Mouse (Mus musculus) left cerebral cortex, adult 18-20 months (tissue): ENCODE results near the gene Evx2. TPM values are rescaled to one million over a fixed set of nuclear protein-coding genes. Genes with fewer than 3 reads are reported as not detected.

Experiments
- DNase-seq, 2 experiments: peaks; one replicate each; pipeline ENCODE4 v3.0.0; 2021 to 2022; ENCODE audit warnings: low spot score in 2 of 2, mixed read lengths in 1 of 2
- long read RNA-seq, 2 experiments: library from polyadenylated mRNA; stranded (forward); transcript quantifications; one replicate each; pipeline ENCODE4 v2.0.0; 2021
- total RNA-seq, 2 experiments: library from RNA; stranded (reverse); gene quantifications; 2 replicates each; pipeline ENCODE4 v1.2.3; 2021

Evx2 gene
- total RNA-seq: not detected
- long read RNA-seq, experiment 1: 0 reads
- long read RNA-seq, experiment 2: 0 reads

- DNase-seq: no peak
These were observed at the start of gene Evx2 for GRCm38 (mm10) chr2:74659507-74660005. Gene Evx2 (minus strand): TSS chr2:74659557.

- no peak for DNase-seq
These were observed 49.3 kb upstream of the Evx2 start for GRCm38 (mm10) chr2:74708676-74709075.

GRCm38 (mm10) chr2:74707599-74707998 lies 48.2 kb upstream of the Evx2 start:
- no peak for DNase-seq

- no peak for DNase-seq
These were observed 47.1 kb upstream of the Evx2 start for GRCm38 (mm10) chr2:74706393-74706960.

- no peak for DNase-seq
These were observed 46.2 kb upstream of the Evx2 start for GRCm38 (mm10) chr2:74705467-74706089.

- DNase-seq: no peak
These were observed 45.7 kb upstream of the Evx2 start for GRCm38 (mm10) chr2:74704999-74705466.

GRCm38 (mm10) chr2:74704393-74704998 lies 45.1 kb upstream of the Evx2 start, which contains the start of gene Hoxd8:
Gene Hoxd8 (plus strand): TSS chr2:74704615.
- no peak for DNase-seq

GRCm38 (mm10) chr2:74703720-74704392 lies 44.5 kb upstream of the Evx2 start:
- no peak for DNase-seq

- no peak for DNase-seq
These were observed 44.0 kb upstream of the Evx2 start for GRCm38 (mm10) chr2:74703317-74703716.

- DNase-seq: no peak
These were observed 43.5 kb upstream of the Evx2 start for GRCm38 (mm10) chr2:74702820-74703219.

GRCm38 (mm10) chr2:74701949-74702819 lies 42.8 kb upstream of the Evx2 start:
- peak; percentile 74 to 84 for DNase-seq

GRCm38 (mm10) chr2:74700546-74701112 lies 41.3 kb upstream of the Evx2 start:
- DNase-seq: no peak

- DNase-seq: no peak
These were observed 40.5 kb upstream of the Evx2 start for GRCm38 (mm10) chr2:74699664-74700545.

GRCm38 (mm10) chr2:74699053-74699430 lies 39.7 kb upstream of the Evx2 start:
- DNase-seq: no peak

GRCm38 (mm10) chr2:74698201-74699052 lies 39.1 kb upstream of the Evx2 start:
- DNase-seq: no peak

GRCm38 (mm10) chr2:74697567-74698121 lies 38.3 kb upstream of the Evx2 start, which contains the start of gene Hoxd9:
Gene Hoxd9 (plus strand): TSS chr2:74697727.
- DNase-seq: no peak

GRCm38 (mm10) chr2:74696442-74697335 lies 37.3 kb upstream of the Evx2 start:
- no peak for DNase-seq
